Mouse (Mus musculus): ENCODE measurements around the gene Tmed11.

GRCm38 (mm10) chr5:108836156-108836555 is 41.0 kb upstream of the Tmed11 start:
- TF ChIP-seq TAL1 (IDR thresholded peaks at IDR 0.05; ENCODE audit: low read length) (no peak), GATA1 (IDR thresholded peaks at IDR 0.05; ENCODE audit: low read length) (no peak)
